Mouse (Mus musculus) MEL (cell line): ENCODE measurements around the gene Serpinb9. TPM values are rescaled to one million over a fixed set of nuclear protein-coding genes. Genes with fewer than 3 reads are reported as not detected.

Experiments
- DNase-seq: peaks from one replicate; pipeline ENCODE4 v3.0.0; 2011; ENCODE audit warnings: low read depth, low spot score
- H3K27ac ChIP-seq: 2 replicates; pipeline ENCODE4 v1.5.1; 2012; ENCODE audit warnings: low read depth, mild to moderate bottlenecking, control low read depth, low read length, moderate library complexity; ENCODE audit not compliant: control insufficient read depth
- H3K27me3 ChIP-seq, 2 experiments: fragments of 150-350 bp in 1 of 2; sonication (generic) in 1 of 2; 2 replicates each; pipeline ENCODE4 v1.6.1; 2012; ENCODE audit warnings: low read length in 2 of 2, mild to moderate bottlenecking in 2 of 2, improper control_type of control experiment in 1 of 2, moderate library complexity in 1 of 2; ENCODE audit not compliant: insufficient read depth in 2 of 2, control insufficient read depth in 1 of 2
- H3K36me3 ChIP-seq, 2 experiments: 2 replicates each; pipeline ENCODE4 v1.6.1; 2012 to 2014; ENCODE audit warnings: low read length in 2 of 2, improper control_type of control experiment in 1 of 2, inconsistent platforms in 1 of 2, mild to moderate bottlenecking in 1 of 2; ENCODE audit not compliant: insufficient read depth in 2 of 2, control insufficient read depth in 1 of 2
- H3K4me1 ChIP-seq, 2 experiments: fragments of 150-350 bp in 1 of 2; sonication (generic) in 1 of 2; 2 replicates each; pipeline ENCODE4 v1.6.1; 2012; ENCODE audit warnings: low read length in 2 of 2, improper control_type of control experiment in 1 of 2, mild to moderate bottlenecking in 1 of 2; ENCODE audit not compliant: insufficient read depth in 2 of 2, control insufficient read depth in 1 of 2
- H3K4me3 ChIP-seq, 2 experiments: fragments of 150-350 bp in 1 of 2; sonication (generic) in 1 of 2; 2 replicates each; pipeline ENCODE4 v1.5.1; 2012; ENCODE audit warnings: low read depth in 2 of 2, low read length in 2 of 2, mild to moderate bottlenecking in 2 of 2, moderate library complexity in 2 of 2, control low read depth in 1 of 2, improper control_type of control experiment in 1 of 2; ENCODE audit not compliant: control insufficient read depth in 1 of 2, insufficient read depth in 1 of 2
- H3K79me2 ChIP-seq: 2 replicates; pipeline ENCODE4 v1.6.1; 2012; ENCODE audit warnings: mild to moderate bottlenecking, low read length, moderate library complexity; ENCODE audit not compliant: control insufficient read depth, poor library complexity, insufficient read depth
- H3K9ac ChIP-seq: 2 replicates; pipeline ENCODE4 v1.6.1; 2012; ENCODE audit warnings: low read depth, mild to moderate bottlenecking, control low read depth, low read length, moderate library complexity; ENCODE audit not compliant: control insufficient read depth, poor library complexity, severe bottlenecking
- H3K9me3 ChIP-seq: fragments of 150-350 bp; sonication (generic); replicated peaks from 2 replicates; pipeline ENCODE4 v1.6.1; 2012; ENCODE audit warnings: mild to moderate bottlenecking, low read length, improper control_type of control experiment, moderate library complexity; ENCODE audit not compliant: insufficient read depth
- BHLHE40 ChIP-seq: IDR thresholded peaks from 2 replicates; pipeline ENCODE4 v1.6.1; 2012; ENCODE audit warnings: low read depth, mild to moderate bottlenecking, inconsistent platforms, low read length, improper control_type of control experiment, borderline replicate concordance
- CHD1 ChIP-seq: IDR thresholded peaks from 2 replicates; pipeline ENCODE4 v1.6.1; 2012; ENCODE audit warnings: low read depth, mild to moderate bottlenecking, inconsistent platforms, low read length, improper control_type of control experiment
- CHD2 ChIP-seq: IDR thresholded peaks from 2 replicates; pipeline ENCODE4 v1.6.1; 2011; ENCODE audit warnings: low read length, improper control_type of control experiment
- E2F4 ChIP-seq: IDR thresholded peaks from 2 replicates; pipeline ENCODE4 v1.6.1; 2011; ENCODE audit warnings: low read depth, low read length, improper control_type of control experiment, borderline replicate concordance
- GABPA ChIP-seq: IDR thresholded peaks from 2 replicates; pipeline ENCODE4 v1.6.1; 2012; ENCODE audit warnings: low read depth, mild to moderate bottlenecking, inconsistent platforms, low read length, improper control_type of control experiment, moderate library complexity
- HCFC1 ChIP-seq: IDR thresholded peaks from 2 replicates; pipeline ENCODE4 v1.6.1; 2012; ENCODE audit warnings: low read depth, mild to moderate bottlenecking, inconsistent platforms, low read length, improper control_type of control experiment, moderate library complexity
- KAT2A ChIP-seq: conservative IDR thresholded peaks from 2 replicates; pipeline ENCODE4 v1.6.1; 2012; ENCODE audit warnings: low read depth, low read length, improper control_type of control experiment, inconsistent platforms
- MAFK ChIP-seq: IDR thresholded peaks from 2 replicates; pipeline ENCODE4 v1.6.1; 2011; ENCODE audit warnings: low read depth, mild to moderate bottlenecking, low read length, improper control_type of control experiment, borderline replicate concordance
- MAX ChIP-seq: IDR thresholded peaks from 2 replicates; pipeline ENCODE4 v1.6.1; 2011; ENCODE audit warnings: low read length, improper control_type of control experiment
- MAZ ChIP-seq: IDR thresholded peaks from 2 replicates; pipeline ENCODE4 v1.6.1; 2012; ENCODE audit warnings: low read depth, mild to moderate bottlenecking, inconsistent platforms, low read length, improper control_type of control experiment
- MEF2A ChIP-seq: IDR thresholded peaks from 2 replicates; pipeline ENCODE4 v1.6.1; 2014; ENCODE audit warnings: low read depth, mild to moderate bottlenecking, inconsistent platforms, low read length, improper control_type of control experiment; ENCODE audit not compliant: poor library complexity, insufficient replicate concordance, severe bottlenecking; ENCODE audit errors: extremely low read depth
- MXI1 ChIP-seq: IDR thresholded peaks from 2 replicates; pipeline ENCODE4 v1.6.1; 2011; ENCODE audit warnings: mild to moderate bottlenecking, low read depth, low read length, improper control_type of control experiment
- NRF1 ChIP-seq: IDR thresholded peaks from 2 replicates; pipeline ENCODE4 v1.6.1; 2014; ENCODE audit warnings: low read depth, mild to moderate bottlenecking, inconsistent platforms, low read length, improper control_type of control experiment, moderate library complexity; ENCODE audit not compliant: poor library complexity, insufficient read depth, severe bottlenecking
- POLR2AphosphoS5 ChIP-seq: IDR thresholded peaks from 2 replicates; pipeline ENCODE4 v1.6.1; 2012; ENCODE audit warnings: low read depth, borderline replicate concordance, mild to moderate bottlenecking, inconsistent platforms, low read length, moderate library complexity, mixed read lengths
- RAD21 ChIP-seq: IDR thresholded peaks from 2 replicates; pipeline ENCODE4 v1.6.1; 2011; ENCODE audit warnings: mild to moderate bottlenecking, low read depth, low read length, improper control_type of control experiment
- SIN3A ChIP-seq: IDR thresholded peaks from 2 replicates; pipeline ENCODE4 v1.6.1; 2012; ENCODE audit warnings: low read length, improper control_type of control experiment, inconsistent platforms
- TCF12 ChIP-seq: IDR thresholded peaks from 2 replicates; pipeline ENCODE4 v1.6.1; 2014; ENCODE audit warnings: low read depth, mild to moderate bottlenecking, inconsistent platforms, low read length, improper control_type of control experiment, moderate library complexity
- UBTF ChIP-seq: IDR thresholded peaks from 2 replicates; pipeline ENCODE4 v1.6.1; 2012; ENCODE audit warnings: low read depth, mild to moderate bottlenecking, inconsistent platforms, low read length, improper control_type of control experiment, moderate library complexity, borderline replicate concordance; ENCODE audit not compliant: insufficient read depth
- ZC3H11A ChIP-seq: IDR thresholded peaks from 2 replicates; pipeline ENCODE4 v1.6.1; 2012; ENCODE audit warnings: low read depth, mild to moderate bottlenecking, inconsistent platforms, low read length, improper control_type of control experiment
- ZMIZ1 ChIP-seq: IDR thresholded peaks from 2 replicates; pipeline ENCODE4 v1.6.1; 2012; ENCODE audit warnings: low read depth, mild to moderate bottlenecking, inconsistent platforms, low read length, improper control_type of control experiment, moderate library complexity
- ZNF384 ChIP-seq: IDR thresholded peaks from 2 replicates; pipeline ENCODE4 v1.6.1; 2012; ENCODE audit warnings: low read depth, mild to moderate bottlenecking, inconsistent platforms, low read length, improper control_type of control experiment
- polyA plus RNA-seq, 2 experiments: library from polyadenylated mRNA; stranded (reverse) in 1 of 2; unstranded in 1 of 2; fragments of >175 nt in 1 of 2; fragments of >200 nt in 1 of 2; gene quantifications; 2 replicates each; pipeline versions ENCODE4 v1.2.1 to v1.2.4; 2012; ENCODE audit warnings: low replicate concordance in 2 of 2, low read depth in 1 of 2; ENCODE audit not compliant: insufficient read length in 2 of 2, insufficient read depth in 1 of 2, missing spikeins in 1 of 2
- total RNA-seq: library from RNA; depleted of rRNA; stranded (reverse); fragments of 300-350 nt; gene quantifications from 2 replicates; pipeline ENCODE4 v1.2.3, GENCODE M21; 2012

Gene Serpinb9
- total and polyA plus RNA-seq, 3 experiments = 1.6 to 2.9 TPM; not detected in 1

DNA sequence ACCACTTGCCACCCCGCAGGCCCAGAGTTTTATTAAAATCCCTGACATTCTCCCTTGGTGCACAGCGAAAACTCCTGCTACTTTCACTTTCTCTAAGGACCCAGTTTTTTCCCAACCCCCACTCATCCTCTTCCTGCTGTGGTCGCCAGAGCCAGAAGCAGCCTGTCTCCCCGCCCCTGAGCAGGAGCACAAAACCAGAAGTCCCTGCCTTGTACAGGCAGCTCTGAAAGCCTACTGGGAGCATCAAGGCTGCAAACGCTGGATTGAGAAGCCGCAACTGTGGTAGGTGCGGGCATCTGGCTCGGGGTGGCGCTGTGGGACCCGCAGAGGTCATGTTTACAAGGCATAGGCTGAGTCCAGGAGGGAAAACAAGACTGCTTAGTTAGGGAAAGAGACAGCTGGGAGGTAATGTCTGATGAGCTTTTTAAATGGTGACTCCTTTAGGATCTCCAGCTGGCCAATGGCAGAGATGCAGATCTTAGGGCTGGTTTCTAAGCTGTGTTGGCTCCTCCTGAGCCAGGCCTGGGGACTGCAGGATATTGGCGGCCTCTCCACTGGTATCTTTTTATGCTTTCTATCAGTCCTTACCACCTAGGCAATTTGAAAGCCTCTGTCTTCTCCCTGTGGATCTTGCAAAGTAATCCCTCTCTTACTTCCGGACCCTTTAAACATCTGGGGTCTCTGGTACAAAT is 1.5 kb downstream of the Serpinb9 start (continued):
- no peak for TF ChIP-seq E2F4
- peak; percentile 57; the same call in 1 of the 2 replicates for TF ChIP-seq MXI1
- TF ChIP-seq HCFC1 = no peak; the same call in 1 of the 2 replicates
- no peak for TF ChIP-seq MAX
- peak; percentile 64; the same call in 1 of the 2 replicates for TF ChIP-seq SIN3A
- no peak; the same call in 1 of the 2 replicates for TF ChIP-seq MAZ

DNA sequence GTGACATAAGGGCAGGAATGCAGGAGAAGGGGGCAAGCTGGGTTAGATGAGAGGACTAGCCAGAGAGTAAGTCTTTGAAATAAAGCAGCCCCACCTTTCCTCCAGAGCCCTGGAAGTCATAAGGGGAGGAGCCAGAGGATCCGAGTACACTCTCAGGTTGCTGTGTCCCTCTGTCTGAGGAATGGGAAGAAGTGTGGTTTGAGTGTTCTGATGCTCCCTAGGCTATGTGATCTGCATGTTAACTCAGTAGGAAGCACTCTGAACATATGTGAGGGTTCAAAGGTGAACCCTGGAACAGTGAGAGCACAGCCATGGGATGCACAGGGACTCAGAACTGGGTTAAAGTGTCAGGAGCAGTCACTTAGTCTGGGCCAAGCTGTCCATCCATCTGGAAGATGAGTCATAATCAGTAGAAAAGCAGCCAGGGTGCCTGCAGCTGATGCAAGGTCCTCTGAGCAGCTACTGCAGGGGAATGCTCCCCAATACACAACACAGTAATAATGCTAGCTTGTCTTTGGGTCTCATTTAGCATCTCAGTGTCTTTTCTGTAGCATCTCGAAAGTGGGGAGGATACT is 2.5 kb downstream of the Serpinb9 start:
- Histone ChIP-seq H3K27ac (no peak overlapping the region), H3K9ac (no peak overlapping the region), H3K9me3 (no peaks in the 10 kb centered on the region)

DNA sequence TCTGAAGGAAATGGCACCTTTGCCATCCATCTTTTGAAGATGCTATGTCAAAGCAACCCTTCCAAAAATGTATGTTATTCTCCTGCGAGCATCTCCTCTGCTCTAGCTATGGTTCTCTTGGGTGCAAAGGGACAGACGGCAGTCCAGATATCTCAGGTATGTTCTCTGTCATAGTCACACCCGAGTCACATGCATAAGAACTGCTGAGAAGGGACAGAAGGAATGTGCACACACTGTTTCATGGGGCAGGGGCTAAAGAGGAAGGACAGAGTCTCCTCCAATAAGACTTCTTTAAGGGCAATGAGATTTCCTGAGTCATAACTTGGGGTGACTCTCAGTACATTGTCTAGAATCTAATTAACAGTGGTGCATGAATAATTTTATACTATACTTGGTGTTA is 3.5 kb downstream of the Serpinb9 start:
- no peak for DNase-seq
- peaks cover 0 to 12% of the 10 kb centered on the region in 2 experiments; a peak in 2 of 4 replicates for H3K4me1 ChIP-seq
- H3K36me3 ChIP-seq = peaks cover 0 to 16% of the 10 kb centered on the region in 2 experiments; a peak in 2 of 4 replicates
- TF ChIP-seq ZC3H11A = no peak
- TF ChIP-seq NRF1 = no peak
- TF ChIP-seq RAD21 = no peak
- no peak for TF ChIP-seq UBTF
- no peak for TF ChIP-seq MEF2A
- TF ChIP-seq CHD1 = no peak
- TF ChIP-seq POLR2AphosphoS5 = no peak
- TF ChIP-seq MXI1 = no peak
- no peak for TF ChIP-seq KAT2A
- TF ChIP-seq GABPA = no peak
- TF ChIP-seq MAFK = no peak
- TF ChIP-seq CHD2 = no peak
- no peak for TF ChIP-seq TCF12
- H3K79me2 ChIP-seq = no peaks in the 10 kb centered on the region
- H3K4me3 ChIP-seq = no peak overlapping the region
- no peak overlapping the region for H3K27ac ChIP-seq
- H3K27me3 ChIP-seq = no peaks in the 10 kb centered on the region
- H3K9ac ChIP-seq = no peak overlapping the region
- H3K9me3 ChIP-seq = no peaks in the 10 kb centered on the region

More for the DNA sequence above, 2.5 kb downstream of the Serpinb9 start:
- H3K27me3 ChIP-seq = no peaks in the 10 kb centered on the region
- H3K4me3 ChIP-seq = no peak overlapping the region
- peaks cover 0 to 12% of the 10 kb centered on the region in 2 experiments; a peak in 2 of 4 replicates for H3K4me1 ChIP-seq
- peaks cover 0 to 16% of the 10 kb centered on the region in 2 experiments; a peak in 2 of 4 replicates for H3K36me3 ChIP-seq
- 0 out of 2 replicates have a peak, but pooled peaks have one; percentile 20 for TF ChIP-seq MAFK
- TF ChIP-seq ZC3H11A = no peak
- no peak for TF ChIP-seq ZNF384
- TF ChIP-seq GABPA = no peak
- no peak for TF ChIP-seq MAX
- no peak for TF ChIP-seq ZMIZ1
- no peak for TF ChIP-seq BHLHE40
- no peak for DNase-seq
- H3K79me2 ChIP-seq = no peaks in the 10 kb centered on the region
